In the genomic region with DNA sequence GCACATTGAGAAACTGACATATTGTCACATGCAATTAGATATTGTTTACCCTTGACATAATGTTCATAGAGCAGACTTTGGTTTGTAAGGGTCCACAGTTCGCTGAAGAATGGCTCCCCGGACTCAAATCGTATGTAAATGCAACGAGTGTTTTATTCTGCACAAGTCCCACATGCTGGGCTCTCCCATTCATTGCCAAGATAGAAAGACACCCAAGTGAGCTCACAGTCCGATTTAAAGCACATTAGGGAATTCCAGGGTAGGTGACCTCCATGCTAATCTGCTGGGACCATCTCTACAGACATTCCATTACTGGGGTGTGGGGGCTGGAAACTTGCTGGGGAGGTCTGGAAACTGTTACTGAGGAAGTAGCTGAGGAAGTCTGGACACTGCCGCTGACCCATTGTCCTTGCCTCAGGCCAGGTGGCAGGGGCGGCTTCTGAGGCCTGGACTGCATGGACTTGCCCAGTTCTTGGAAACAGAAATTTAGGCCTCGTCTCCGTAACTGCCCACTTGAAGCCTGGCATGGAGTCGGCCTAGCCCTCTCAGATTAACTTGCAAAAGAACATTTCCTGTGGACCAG, we compare ENCODE assay signal across 26 mouse cellular contexts. TPM values are rescaled to one million over a fixed set of nuclear protein-coding genes. Genes with fewer than 3 reads are reported as not detected.
DNase-seq lines count a peak whose midpoint lies in the region; ATAC-seq and TF ChIP-seq lines count a peak whose summit lies in the region.
"Had no signal": no experiment of that assay in that cellular context is flagged by ENCODE, and none has a peak within 500 bp of the region (broad histone marks: within the 10 kb centered on the region; RNA-seq: fewer than 3 reads in every experiment).

No protein-coding gene starts in this region.

- H3K9me3 ChIP-seq in forebrain, embryonic 10.5 days, result no peaks in the 10 kb centered on the region
- H3K9me3 ChIP-seq in forebrain, postnatal 0 days (ENCODE audit: low read length), result no peaks in the 10 kb centered on the region
- no peaks in the 10 kb centered on the region for H3K9me3 ChIP-seq in lung, embryonic 15.5 days
- no peaks in the 10 kb centered on the region for H3K9me3 ChIP-seq in stomach, embryonic 15.5 days
- H3K9me3 ChIP-seq: embryonic facial prominence, embryonic 12.5 days; forebrain, embryonic 13.5 days; heart, embryonic 15.5 days; hindbrain, embryonic 10.5 days; hindbrain, embryonic 15.5 days had no signal

- no peak for TF ChIP-seq POLR2A in lung, adult 2 months (IDR thresholded peaks at IDR 0.05; ENCODE audit: borderline replicate concordance, extremely low read depth, low read depth, low read length)

- H3K36me3 ChIP-seq in forebrain, embryonic 10.5 days (replicated peaks), result peaks cover 6% of the 10 kb centered on the region; the same call in 1 of the 2 replicates
- H3K36me3 ChIP-seq in forebrain, postnatal 0 days (ENCODE audit: insufficient read depth), result no peaks in the 10 kb centered on the region
- H3K36me3 ChIP-seq in lung, embryonic 15.5 days, result no peaks in the 10 kb centered on the region
- no peaks in the 10 kb centered on the region for H3K36me3 ChIP-seq in stomach, embryonic 15.5 days
- H3K36me3 ChIP-seq: embryonic facial prominence, embryonic 12.5 days; heart, embryonic 15.5 days; hindbrain, embryonic 15.5 days had no signal

- H3K27ac ChIP-seq in forebrain, embryonic 10.5 days, result peak overlapping the region; percentile 27; the same call in 1 of the 2 replicates
- no peak overlapping the region for H3K27ac ChIP-seq in forebrain, postnatal 0 days (ENCODE audit: low read depth, low read length)
- H3K27ac ChIP-seq in lung, embryonic 15.5 days, result 0 out of 2 replicates have a peak overlapping the region, but pooled peaks have one; percentile 10
- peak overlapping the region; percentile 2; the same call in 1 of the 2 replicates for H3K27ac ChIP-seq in stomach, embryonic 15.5 days
- H3K27ac ChIP-seq: embryonic facial prominence, embryonic 12.5 days; forebrain, embryonic 13.5 days; gastrocnemius, adult 2 months; heart, embryonic 15.5 days; hindbrain, embryonic 10.5 days; hindbrain, embryonic 15.5 days had no signal

- no peak overlapping the region for H3K9ac ChIP-seq in forebrain, postnatal 0 days
- H3K9ac ChIP-seq in lung, embryonic 15.5 days, result no peak overlapping the region
- no peak overlapping the region for H3K9ac ChIP-seq in stomach, embryonic 15.5 days
- H3K9ac ChIP-seq: embryonic facial prominence, embryonic 12.5 days; forebrain, embryonic 13.5 days; heart, embryonic 15.5 days; hindbrain, embryonic 15.5 days had no signal

- H3K4me3 ChIP-seq in forebrain, embryonic 10.5 days, result no peak overlapping the region
- no peak overlapping the region for H3K4me3 ChIP-seq in forebrain, postnatal 0 days (ENCODE audit: low read depth, low read length)
- no peak overlapping the region for H3K4me3 ChIP-seq in lung, embryonic 15.5 days
- no peak overlapping the region for H3K4me3 ChIP-seq in lung, adult 2 months (replicated peaks; ENCODE audit: extremely low read depth, low read depth, low read length)
- no peak overlapping the region for H3K4me3 ChIP-seq in stomach, embryonic 15.5 days (replicated peaks)
- H3K4me3 ChIP-seq: embryonic facial prominence, embryonic 12.5 days; forebrain, embryonic 13.5 days; gastrocnemius, adult 2 months; heart, embryonic 15.5 days; hindbrain, embryonic 10.5 days; hindbrain, embryonic 15.5 days had no signal

- peaks cover 35% of the 10 kb centered on the region for H3K4me1 ChIP-seq in forebrain, embryonic 10.5 days
- H3K4me1 ChIP-seq in forebrain, postnatal 0 days (ENCODE audit: insufficient read depth), result no peaks in the 10 kb centered on the region
- H3K4me1 ChIP-seq in lung, embryonic 15.5 days, result no peaks in the 10 kb centered on the region
- H3K4me1 ChIP-seq in lung, adult 2 months (ENCODE audit: control insufficient read depth, insufficient read depth, low read length), result peaks cover 3% of the 10 kb centered on the region; the same call in 1 of the 2 replicates
- H3K4me1 ChIP-seq in stomach, embryonic 15.5 days, result no peaks in the 10 kb centered on the region; the same call in 1 of the 2 replicates
- H3K4me1 ChIP-seq: hindbrain, embryonic 15.5 days had no signal

- ATAC-seq in forebrain, postnatal 0 days, result no peak
- no peak for ATAC-seq in lung, embryonic 15.5 days (ENCODE audit: borderline replicate concordance, extremely low read depth, low FRiP score, low TSS enrichment)
- no peak for ATAC-seq in stomach, embryonic 15.5 days (ENCODE audit: insufficient read depth, low FRiP score, low read depth)
- ATAC-seq: CD4-positive, CD25-positive, alpha-beta regulatory T cell, adult 4 months; forebrain, embryonic 13.5 days; Patski had no signal

- H3K27me3 ChIP-seq in forebrain, embryonic 10.5 days (ENCODE audit: poor library complexity, severe bottlenecking), result no peaks in the 10 kb centered on the region
- no peaks in the 10 kb centered on the region for H3K27me3 ChIP-seq in forebrain, postnatal 0 days (ENCODE audit: insufficient read depth, low read length)
- no peaks in the 10 kb centered on the region for H3K27me3 ChIP-seq in lung, embryonic 15.5 days
- H3K27me3 ChIP-seq in stomach, embryonic 15.5 days (replicated peaks), result no peaks in the 10 kb centered on the region
- H3K27me3 ChIP-seq: embryonic facial prominence, embryonic 12.5 days; forebrain, embryonic 13.5 days; heart, embryonic 15.5 days; hindbrain, embryonic 15.5 days; Patski had no signal

- 58% methylated on average over 10 of the region's 10 CpGs for WGBS in forebrain, embryonic 10.5 days
- 51% methylated on average over 10 of the region's 10 CpGs for WGBS in forebrain, postnatal 0 days
- WGBS in lung, embryonic 15.5 days, result 68% methylated on average over 10 of the region's 10 CpGs
- 66% methylated on average over 10 of the region's 10 CpGs for WGBS in lung, adult 2 months
- 79% methylated on average over 10 of the region's 10 CpGs for WGBS in stomach, embryonic 15.5 days

- no peak overlapping the region for H3K4me2 ChIP-seq in forebrain, postnatal 0 days (ENCODE audit: low read depth)
- no peak overlapping the region for H3K4me2 ChIP-seq in lung, embryonic 15.5 days
- no peak overlapping the region for H3K4me2 ChIP-seq in stomach, embryonic 15.5 days
- H3K4me2 ChIP-seq: embryonic facial prominence, embryonic 12.5 days; forebrain, embryonic 13.5 days; heart, embryonic 11.5 days; heart, embryonic 15.5 days; hindbrain, embryonic 15.5 days had no signal

- no peak for DNase-seq in forebrain, embryonic 10.5 days (ENCODE audit: extremely low spot score, low spot score)
- DNase-seq in forebrain, postnatal 0 days, result no peak
- DNase-seq in lung, adult 2 months, result no peak
- DNase-seq in R1 (ENCODE audit: low read depth, low spot score), result peak; percentile 96
- no peak for DNase-seq in layer of hippocampus, adult 18-20 months (ENCODE audit: low spot score in 2 of 2)
- DNase-seq: adrenal gland, postnatal 10 days; B cell, adult 2 months; cerebellum, adult 11 months; cerebellum, adult 8-10 months; cerebellum, postnatal 14 days; embryo, embryonic 11 days; gastrocnemius, adult 2 months; gastrocnemius, postnatal 25 days; heart, postnatal 14 days had no signal

- TF ChIP-seq CTCF in forebrain, postnatal 0 days (IDR thresholded peaks at IDR 0.05; ENCODE audit: low read depth), result no peak
- no peak for TF ChIP-seq CTCF in lung, adult 2 months (IDR thresholded peaks at IDR 0.05; ENCODE audit: insufficient read depth, low read length)

RNA-seq across cellular contexts. Expression of a gene that starts 13.6 kb away (rescaled TPM):
- polyA plus RNA-seq in forebrain, embryonic 10.5 days (2016; fragmentation: Nextera tagmentation; extraction: Ambion mirVana), result 35.5 and 36.0 TPM in 2 replicates
- total RNA-seq in forebrain, postnatal 0 days (2014; rRNA removed), result 14.0 and 19.1 TPM in 2 replicates
- 38.9 and 42.1 TPM in 2 replicates for polyA plus RNA-seq in forebrain, postnatal 0 days (2015; fragmentation: Nextera tagmentation; extraction: Ambion mirVana)
- polyA plus RNA-seq in lung, embryonic 15.5 days (2015; fragmentation: Nextera tagmentation; extraction: Ambion mirVana), result 38.9 and 39.4 TPM in 2 replicates
- polyA plus RNA-seq in lung, adult 2 months (2012; rRNA removed), result 5.5 and 11.4 TPM in 2 replicates
- polyA plus RNA-seq in stomach, embryonic 15.5 days (2015; fragmentation: Nextera tagmentation; extraction: Ambion mirVana), result 27.8 and 31.4 TPM in 2 replicates
- total RNA-seq in layer of hippocampus, adult 18-20 months (2021), result 10 to 100 TPM; 22.0 to 22.8 TPM

RNA-seq across cellular contexts. Expression of a gene that starts 36.2 kb away (rescaled TPM):
- 0.23 and 0.33 TPM in 2 replicates for polyA plus RNA-seq in forebrain, embryonic 10.5 days (2016; fragmentation: Nextera tagmentation; extraction: Ambion mirVana)
- total RNA-seq in forebrain, postnatal 0 days (2014; rRNA removed), result 0.10 TPM in 1 of 2 replicates, not detected in the other
- polyA plus RNA-seq in forebrain, postnatal 0 days (2015; fragmentation: Nextera tagmentation; extraction: Ambion mirVana), result 0.09 and 0.17 TPM in 2 replicates
- polyA plus RNA-seq in lung, embryonic 15.5 days (2015; fragmentation: Nextera tagmentation; extraction: Ambion mirVana), result 0.06 TPM in 1 of 2 replicates, not detected in the other
- polyA plus RNA-seq in lung, adult 2 months (2012; rRNA removed), result 0.06 and 0.19 TPM in 2 replicates
- 0.14 and 0.15 TPM in 2 replicates for polyA plus RNA-seq in stomach, embryonic 15.5 days (2015; fragmentation: Nextera tagmentation; extraction: Ambion mirVana)
- total RNA-seq in layer of hippocampus, adult 18-20 months (2021), result not detected
- total RNA-seq: common myeloid progenitor, adult 5-6 weeks; gastrocnemius, adult 2 months; gastrocnemius, postnatal 25 days; granulocyte monocyte progenitor cell, adult 5-6 weeks; heart, postnatal 14 days had no signal
- polyA plus RNA-seq: CD4-positive, CD25-positive, alpha-beta regulatory T cell, adult 4 months; heart, embryonic 11.5 days; heart, embryonic 15.5 days had no signal

RNA-seq across cellular contexts. Expression of a gene that starts 42.9 kb away (rescaled TPM):
- polyA plus RNA-seq in forebrain, embryonic 10.5 days (2016; fragmentation: Nextera tagmentation; extraction: Ambion mirVana), result 5.3 and 5.4 TPM in 2 replicates
- total RNA-seq in forebrain, postnatal 0 days (2014; rRNA removed), result 0.54 and 1.5 TPM in 2 replicates
- polyA plus RNA-seq in forebrain, postnatal 0 days (2015; fragmentation: Nextera tagmentation; extraction: Ambion mirVana), result 0.88 and 1.2 TPM in 2 replicates
- polyA plus RNA-seq in lung, embryonic 15.5 days (2015; fragmentation: Nextera tagmentation; extraction: Ambion mirVana), result 0.46 and 0.68 TPM in 2 replicates
- polyA plus RNA-seq in lung, adult 2 months (2012; rRNA removed), result 0.33 and 0.45 TPM in 2 replicates
- polyA plus RNA-seq in stomach, embryonic 15.5 days (2015; fragmentation: Nextera tagmentation; extraction: Ambion mirVana), result 0.90 and 1.4 TPM in 2 replicates
- total RNA-seq in layer of hippocampus, adult 18-20 months (2021), result not detected
- total RNA-seq: common myeloid progenitor, adult 5-6 weeks; gastrocnemius, adult 2 months; gastrocnemius, postnatal 25 days; granulocyte monocyte progenitor cell, adult 5-6 weeks; heart, postnatal 14 days had no signal
- polyA plus RNA-seq: CD4-positive, CD25-positive, alpha-beta regulatory T cell, adult 4 months; heart, embryonic 15.5 days; Patski had no signal
